Mouse (Mus musculus) megakaryocyte, embryonic 14.5 days (primary cell): ENCODE results near the gene Tcl1b2.
"Not testable (repeated sequence)": the region's sequence is repeated elsewhere in the genome, so short reads cannot be mapped to it uniquely, and the experiment has no call there.

Experiments used
- FLI1 ChIP-seq: IDR thresholded peaks from 2 replicates; pipeline ENCODE4 v1.6.1; 2012; ENCODE audit warnings: low read length, inconsistent platforms, mixed read lengths
- GATA1 ChIP-seq: IDR thresholded peaks from 3 replicates; pipeline ENCODE4 v1.6.1; 2012; ENCODE audit warnings: mixed read lengths, low read length, inconsistent platforms, borderline replicate concordance

GRCm38 (mm10) chr12:105176044-105176443, 30.2 kb downstream of the Tcl1b2 start, which contains the start of gene Tcl1b5:
- TF ChIP-seq GATA1, FLI1: not testable (repeated sequence)
